Mouse (Mus musculus) lung, embryonic 16.5 days (tissue): Measurements from ENCODE around the gene Magohb. TPM values are rescaled to one million over a fixed set of nuclear protein-coding genes. Genes with fewer than 3 reads are reported as not detected.

ENCODE experiments used
- ATAC-seq: fragments of 200-750 bp; cut with Nextera tagmentation; 2 replicates; pipeline ENCODE4 v1.8.0; 2017; ENCODE audit warnings: low read depth, mild to moderate bottlenecking, moderate library complexity
- H3K27ac ChIP-seq: fragments of 300-500 bp; sonication (generic); 2 replicates; pipeline ENCODE4 v1.5.1; 2014; ENCODE audit warnings: mild to moderate bottlenecking, control low read depth, low read length
- H3K27me3 ChIP-seq: fragments of 300-500 bp; sonication (generic); 2 replicates; pipeline ENCODE4 v1.6.1; 2014; ENCODE audit warnings: low read depth, low read length, mixed read lengths; ENCODE audit not compliant: control insufficient read depth, insufficient read depth
- H3K36me3 ChIP-seq: fragments of 300-500 bp; sonication (generic); 2 replicates; pipeline ENCODE4 v1.6.1; 2014; ENCODE audit warnings: low read length; ENCODE audit not compliant: control insufficient read depth, insufficient read depth
- H3K4me1 ChIP-seq: fragments of 300-500 bp; sonication (generic); replicated peaks from 2 replicates; pipeline ENCODE4 v1.6.1; 2014; ENCODE audit warnings: low read length, mixed read lengths; ENCODE audit not compliant: control insufficient read depth, insufficient read depth
- H3K4me2 ChIP-seq: fragments of 300-500 bp; sonication (generic); 2 replicates; pipeline ENCODE4 v1.6.1; 2014; ENCODE audit warnings: low read depth, low read length, control low read depth
- H3K4me3 ChIP-seq: fragments of 300-500 bp; sonication (generic); 2 replicates; pipeline ENCODE4 v1.5.1; 2014; ENCODE audit warnings: mild to moderate bottlenecking, low read length, control low read depth
- H3K9ac ChIP-seq: fragments of 300-500 bp; sonication (generic); 2 replicates; pipeline ENCODE4 v1.6.1; 2014; ENCODE audit warnings: low read length, control low read depth
- H3K9me3 ChIP-seq: fragments of 300-500 bp; sonication (generic); 2 replicates; pipeline ENCODE4 v1.6.1; 2016; ENCODE audit warnings: low read length; ENCODE audit not compliant: control insufficient read depth
- WGBS: fragments of 180-500 bp; shearing (Covaris S2); extraction: QIAGEN DNeasy Blood & Tissue Kit; methylation state at CpG from one replicate; pipeline ENCODE4 v1.1.7; 2014; 5-methylcytosine and 5-hydroxymethylcytosine counted together
- polyA plus RNA-seq: library from polyadenylated mRNA; unstranded; fragments of >200 nt; fragmentation: Nextera tagmentation; extraction: Ambion mirVana; gene quantifications from 2 replicates; pipeline ENCODE4 v1.2.1, GENCODE M21; 2015

The Magohb gene
- polyA plus RNA-seq, 1 experiment from 2014 or later: 62.1 TPM

GRCm38 (mm10) chr6:131270312-131270711, 22.7 kb downstream of the Magohb start:
- no peak overlapping the region for H3K9ac ChIP-seq
- no peaks in the 10 kb centered on the region for H3K4me1 ChIP-seq
- H3K27me3 ChIP-seq: no peaks in the 10 kb centered on the region
- no peak overlapping the region for H3K4me3 ChIP-seq
- H3K4me2 ChIP-seq: no peak overlapping the region
- no peaks in the 10 kb centered on the region for H3K36me3 ChIP-seq
- ATAC-seq: no peak
- whole genome bisulfite sequencing: 31% methylated on average over 1 of the region's 1 CpGs
- no peak overlapping the region for H3K27ac ChIP-seq
- no peaks in the 10 kb centered on the region for H3K9me3 ChIP-seq

DNA sequence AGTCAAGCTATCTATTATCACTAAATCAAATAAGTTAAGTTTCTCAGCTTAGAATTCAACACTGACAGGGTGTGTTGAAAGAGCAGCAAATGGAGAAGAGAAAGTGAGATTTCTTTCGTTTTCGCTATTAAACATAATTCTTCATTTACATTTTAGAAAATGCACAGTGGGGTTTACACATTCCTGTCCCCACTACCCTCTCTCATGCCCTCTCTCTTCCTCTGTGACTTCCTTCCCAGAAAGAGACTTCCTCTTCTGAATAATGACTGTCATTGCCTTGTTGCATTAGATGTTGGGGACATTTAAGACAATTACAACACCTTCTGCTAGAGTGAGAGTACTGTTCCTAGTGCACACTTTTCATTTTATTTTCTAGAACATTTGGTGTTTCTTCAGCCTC, 23.4 kb downstream of the Magohb start:
- WGBS: 90% methylated on average over 2 of the region's 2 CpGs
- Histone ChIP-seq H3K27ac (no peak overlapping the region), H3K9me3 (no peaks in the 10 kb centered on the region), H3K36me3 (no peaks in the 10 kb centered on the region), H3K4me2 (no peak overlapping the region), H3K4me3 (no peak overlapping the region), H3K9ac (no peak overlapping the region), H3K27me3 (no peaks in the 10 kb centered on the region), H3K4me1 (no peaks in the 10 kb centered on the region)
- ATAC-seq: no peak

- 81% methylated on average over 5 of the region's 5 CpGs for WGBS
- H3K4me3 ChIP-seq: no peak overlapping the region
- H3K9ac ChIP-seq: no peak overlapping the region
- no peak overlapping the region for H3K27ac ChIP-seq
- ATAC-seq: no peak
- H3K36me3 ChIP-seq: no peaks in the 10 kb centered on the region
- H3K4me2 ChIP-seq: no peak overlapping the region
- no peaks in the 10 kb centered on the region for H3K4me1 ChIP-seq
- H3K9me3 ChIP-seq: no peaks in the 10 kb centered on the region
- H3K27me3 ChIP-seq: no peaks in the 10 kb centered on the region
Measured at GRCm38 (mm10) chr6:131264175-131264574, 28.9 kb downstream of the Magohb start.

- no peak overlapping the region for H3K27ac ChIP-seq
- ATAC-seq: no peak
- H3K4me1 ChIP-seq: no peaks in the 10 kb centered on the region
- H3K9me3 ChIP-seq: no peaks in the 10 kb centered on the region
- no peak overlapping the region for H3K4me3 ChIP-seq
- H3K27me3 ChIP-seq: no peaks in the 10 kb centered on the region
- WGBS: 61% methylated on average over 3 of the region's 3 CpGs
- H3K4me2 ChIP-seq: no peak overlapping the region
- H3K9ac ChIP-seq: no peak overlapping the region
- no peaks in the 10 kb centered on the region for H3K36me3 ChIP-seq
Measured at GRCm38 (mm10) chr6:131262778-131263177, 30.3 kb downstream of the Magohb start.

DNA sequence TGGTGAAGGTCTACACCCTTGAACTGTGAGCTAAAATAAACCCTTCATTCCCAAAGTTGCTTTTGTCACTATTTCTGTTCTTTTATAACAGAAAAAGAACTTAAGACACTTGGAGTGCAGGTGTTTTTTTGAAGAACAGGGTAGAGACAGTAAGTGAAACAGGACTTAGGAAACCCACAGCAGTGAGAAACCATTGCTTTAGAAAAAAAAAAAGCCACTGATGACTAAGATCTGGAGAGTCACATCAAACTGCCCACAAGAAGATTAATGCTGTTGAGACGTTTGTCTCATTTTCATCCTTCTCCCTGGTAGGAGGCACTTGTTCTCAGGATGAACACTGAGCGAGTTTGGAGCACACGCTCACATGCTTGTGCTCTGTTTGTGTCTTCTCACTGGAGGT, 31.0 kb downstream of the Magohb start:
- WGBS: 70% methylated on average over 3 of the region's 3 CpGs
- H3K9me3 ChIP-seq: no peaks in the 10 kb centered on the region
- no peak for ATAC-seq

GRCm38 (mm10) chr6:131247206-131247605, 45.8 kb downstream of the Magohb start, which contains the start of gene Klra2:
Gene Klra2 (minus strand): TSS chr6:131247362.
- H3K27ac ChIP-seq: no peak within 1 kb of the TSS
- H3K36me3 ChIP-seq: no peaks in the 10 kb centered on the region
- H3K9me3 ChIP-seq: no peaks in the 10 kb centered on the region; the same call in 1 of the 2 replicates
- no peaks in the 10 kb centered on the region for H3K27me3 ChIP-seq
- no peaks in the 10 kb centered on the region for H3K4me1 ChIP-seq
- WGBS: 83% methylated on average over 2 of the region's 2 CpGs
- no peak within 1 kb of the TSS for H3K9ac ChIP-seq
- H3K4me3 ChIP-seq: no peak within 1 kb of the TSS
- no peak within 1 kb of the TSS for H3K4me2 ChIP-seq
- no peak for ATAC-seq

More for the DNA sequence above, 31.0 kb downstream of the Magohb start:
- Histone ChIP-seq H3K36me3 (no peaks in the 10 kb centered on the region), H3K9ac (no peak overlapping the region), H3K4me1 (no peaks in the 10 kb centered on the region), H3K27me3 (no peaks in the 10 kb centered on the region), H3K27ac (no peak overlapping the region), H3K4me2 (no peak overlapping the region), H3K4me3 (no peak overlapping the region)

DNA sequence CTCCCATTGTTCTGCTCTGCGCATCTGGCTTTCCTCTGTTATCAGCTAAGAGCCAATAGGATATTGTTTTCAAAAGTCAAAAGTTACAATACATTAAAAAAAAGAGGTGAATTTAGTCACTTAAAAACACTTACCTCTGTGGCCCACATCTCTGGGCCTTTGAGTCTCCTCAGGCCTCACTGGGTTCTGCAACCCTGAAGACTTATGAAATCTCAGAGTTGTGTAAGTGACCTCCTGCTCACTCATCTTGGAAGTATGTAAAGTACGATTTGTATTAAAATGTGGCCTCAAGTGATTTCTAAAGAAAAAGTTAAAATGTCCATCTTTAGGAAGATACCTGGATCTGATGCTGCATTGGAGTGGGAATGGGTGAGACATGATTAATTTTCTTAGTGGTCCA, 48.0 kb downstream of the Magohb start:
- Histone ChIP-seq H3K36me3 (no peaks in the 10 kb centered on the region), H3K9ac (no peak overlapping the region), H3K9me3 (no peaks in the 10 kb centered on the region; the same call in 1 of the 2 replicates), H3K27ac (no peak overlapping the region), H3K4me3 (no peak overlapping the region), H3K4me1 (no peaks in the 10 kb centered on the region), H3K4me2 (no peak overlapping the region), H3K27me3 (no peaks in the 10 kb centered on the region)
- 73% methylated on average over 2 of the region's 2 CpGs for WGBS
- no peak for ATAC-seq

Other genes starting within 250 kb of the Magohb start
- gene Klra2, start 45.9 kb downstream of the Magohb start, polyA plus RNA-seq: 0.70 and 0.98 TPM in 2 replicates
- gene Styk1, start 60.4 kb upstream of the Magohb start, polyA plus RNA-seq: 1.1 and 2.1 TPM in 2 replicates
- 29.6 and 32.8 TPM in 2 replicates for gene Ybx3, start 95.2 kb upstream of the Magohb start, polyA plus RNA-seq
- gene 5430401F13Rik, start 193.2 kb upstream of the Magohb start, polyA plus RNA-seq: not detected in 2 replicates
- gene Gm6619, start 193.2 kb upstream of the Magohb start, polyA plus RNA-seq: not detected in 2 replicates